Mouse (Mus musculus) limb, embryonic 14.5 days (tissue): ENCODE data around the gene Cradd. TPM values are rescaled to one million over a fixed set of nuclear protein-coding genes. Genes with fewer than 3 reads are reported as not detected.

Source experiments
- ATAC-seq: fragments of 200-750 bp; cut with Nextera tagmentation; 2 replicates; pipeline ENCODE4 v1.8.0; 2017; ENCODE audit warnings: low read depth, moderate number of reproducible peaks, moderate TSS enrichment; ENCODE audit not compliant: low FRiP score
- DNase-seq: peaks from one replicate; pipeline ENCODE4 v3.0.0-alpha.2; 2015; ENCODE audit warnings: low spot score
- H3K27ac ChIP-seq: fragments of 300-500 bp; sonication (generic); replicated peaks from 2 replicates; pipeline ENCODE4 v1.5.1; 2014; ENCODE audit warnings: low read depth, mild to moderate bottlenecking, low read length, moderate library complexity, mixed read lengths
- H3K27me3 ChIP-seq: fragments of 300-500 bp; sonication (generic); 2 replicates; pipeline ENCODE4 v1.6.1; 2014; ENCODE audit warnings: low read length, mixed read lengths; ENCODE audit not compliant: control insufficient read depth, insufficient read depth
- H3K36me3 ChIP-seq: fragments of 300-500 bp; sonication (generic); 2 replicates; pipeline ENCODE4 v1.6.1; 2014; ENCODE audit warnings: mild to moderate bottlenecking, low read length, moderate library complexity, mixed read lengths; ENCODE audit not compliant: control insufficient read depth, insufficient read depth
- H3K4me1 ChIP-seq: fragments of 300-500 bp; sonication (generic); 2 replicates; pipeline ENCODE4 v1.6.1; 2014; ENCODE audit warnings: antibody characterized with exemption, low read length, mixed read lengths; ENCODE audit not compliant: control insufficient read depth, insufficient read depth
- H3K4me2 ChIP-seq: fragments of 300-500 bp; sonication (generic); replicated peaks from 2 replicates; pipeline ENCODE4 v1.6.1; 2014; ENCODE audit warnings: low read depth, mild to moderate bottlenecking, low read length, moderate library complexity; ENCODE audit not compliant: severe bottlenecking
- H3K4me3 ChIP-seq: fragments of 300-500 bp; sonication (generic); replicated peaks from 2 replicates; pipeline ENCODE4 v1.5.1; 2014; ENCODE audit warnings: low read length
- H3K9ac ChIP-seq: fragments of 300-500 bp; sonication (generic); 2 replicates; pipeline ENCODE4 v1.6.1; 2014; ENCODE audit warnings: mild to moderate bottlenecking, low read depth, low read length, moderate library complexity; ENCODE audit not compliant: severe bottlenecking
- H3K9me3 ChIP-seq: fragments of 300-500 bp; sonication (generic); 2 replicates; pipeline ENCODE4 v1.6.1; 2016; ENCODE audit warnings: low read length; ENCODE audit not compliant: control insufficient read depth
- POLR2A ChIP-seq: fragments of 200-500 bp; IDR thresholded peaks from 2 replicates; pipeline ENCODE4 v1.8.0; 2012; ENCODE audit warnings: inconsistent platforms, mild to moderate bottlenecking, moderate library complexity, borderline replicate concordance; ENCODE audit not compliant: insufficient read depth, insufficient read length; ENCODE audit errors: extremely low read depth
- WGBS: fragments of 180-500 bp; shearing (Covaris S2); extraction: QIAGEN DNeasy Blood & Tissue Kit; methylation state at CpG from one replicate; pipeline ENCODE4 v1.1.7; 2014; 5-methylcytosine and 5-hydroxymethylcytosine counted together
- polyA plus RNA-seq, 2 experiments: library from polyadenylated mRNA; depleted of rRNA in 1 of 2; stranded (reverse) in 1 of 2; unstranded in 1 of 2; fragments of >200 nt; fragmentation: Nextera tagmentation in 1 of 2; extraction: Ambion mirVana in 1 of 2; gene quantifications; 2 replicates each; pipeline versions ENCODE4 v1.2.1 to v1.2.3; 2012 to 2014

The Cradd gene
- polyA plus RNA-seq, 2 experiments = 8.1 to 10.4 TPM

DNA sequence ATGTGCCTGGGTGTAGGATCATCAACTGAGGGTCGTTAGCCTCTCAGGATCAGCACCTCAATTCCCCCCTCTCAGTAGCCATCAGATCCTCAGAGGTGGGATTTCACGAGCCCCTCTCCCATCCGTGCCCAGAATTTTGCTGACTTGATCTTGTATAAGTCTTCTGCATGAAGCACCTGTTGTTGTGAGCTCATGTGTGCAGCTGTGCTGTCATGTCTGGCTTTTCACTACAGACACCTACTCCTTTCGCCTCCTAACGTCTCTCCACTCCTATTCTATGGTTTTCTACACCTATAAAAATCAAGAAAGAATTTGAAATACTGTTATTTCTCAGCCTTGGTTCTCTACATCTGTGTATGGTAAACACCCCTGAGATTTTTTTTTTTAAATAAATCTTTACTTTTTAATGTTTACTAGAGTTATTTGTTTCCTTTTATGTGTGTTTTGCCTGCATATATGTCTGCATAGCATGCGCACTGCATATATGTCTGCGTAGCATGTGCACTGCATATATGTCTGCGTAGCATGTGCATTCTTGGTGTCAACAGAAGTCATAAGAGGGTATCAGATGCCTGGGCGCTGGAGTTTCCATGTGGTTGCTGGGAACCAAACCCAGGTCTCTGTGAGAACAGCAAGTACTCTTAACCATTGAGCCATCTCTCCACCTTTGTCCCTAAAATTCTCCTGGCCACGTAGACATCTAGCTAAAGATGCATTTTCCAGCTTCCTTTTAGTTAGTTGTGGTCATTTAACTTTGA, 19.1 kb upstream of the Cradd start:
- 75% methylated on average over 10 of the region's 10 CpGs for WGBS
- no peak overlapping the region for H3K27ac ChIP-seq
- DNase-seq (no peak), ATAC-seq (no peak)
- H3K27me3 ChIP-seq = no peaks in the 10 kb centered on the region
- no peaks in the 10 kb centered on the region for H3K9me3 ChIP-seq
- no peak overlapping the region for H3K4me2 ChIP-seq
- no peaks in the 10 kb centered on the region for H3K36me3 ChIP-seq
- no peaks in the 10 kb centered on the region for H3K4me1 ChIP-seq
- no peak overlapping the region for H3K9ac ChIP-seq
- no peak overlapping the region for H3K4me3 ChIP-seq
- TF ChIP-seq POLR2A = no peak

DNA sequence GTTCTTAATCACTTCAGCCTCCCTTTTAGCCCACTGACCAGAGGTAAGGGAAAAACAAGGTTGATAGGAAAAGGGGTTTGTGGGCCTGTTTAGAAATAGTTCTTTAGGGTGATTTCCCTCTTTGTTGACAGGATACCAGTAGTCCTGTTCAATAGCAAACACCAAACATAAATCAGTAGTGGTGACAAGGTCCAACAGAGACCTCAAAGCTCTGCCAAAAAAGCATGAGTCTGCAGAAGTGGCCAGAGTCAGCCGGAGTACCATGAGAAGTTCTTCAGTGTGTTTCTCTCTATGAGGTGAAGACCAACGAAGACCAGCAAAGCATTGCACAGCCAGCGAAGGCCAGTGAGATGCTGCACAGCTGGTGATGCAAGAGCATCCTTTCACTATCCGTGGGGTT, 16.7 kb upstream of the Cradd start:
- no peak overlapping the region for H3K4me3 ChIP-seq
- no peaks in the 10 kb centered on the region for H3K27me3 ChIP-seq
- H3K36me3 ChIP-seq = no peaks in the 10 kb centered on the region
- 84% methylated on average over 4 of the region's 4 CpGs for WGBS
- H3K9ac ChIP-seq = no peak overlapping the region
- no peaks in the 10 kb centered on the region for H3K4me1 ChIP-seq
- DNase-seq (no peak), ATAC-seq (no peak)
- H3K9me3 ChIP-seq = no peaks in the 10 kb centered on the region
- H3K27ac ChIP-seq = no peak overlapping the region
- TF ChIP-seq POLR2A = no peak
- H3K4me2 ChIP-seq = no peak overlapping the region

DNA sequence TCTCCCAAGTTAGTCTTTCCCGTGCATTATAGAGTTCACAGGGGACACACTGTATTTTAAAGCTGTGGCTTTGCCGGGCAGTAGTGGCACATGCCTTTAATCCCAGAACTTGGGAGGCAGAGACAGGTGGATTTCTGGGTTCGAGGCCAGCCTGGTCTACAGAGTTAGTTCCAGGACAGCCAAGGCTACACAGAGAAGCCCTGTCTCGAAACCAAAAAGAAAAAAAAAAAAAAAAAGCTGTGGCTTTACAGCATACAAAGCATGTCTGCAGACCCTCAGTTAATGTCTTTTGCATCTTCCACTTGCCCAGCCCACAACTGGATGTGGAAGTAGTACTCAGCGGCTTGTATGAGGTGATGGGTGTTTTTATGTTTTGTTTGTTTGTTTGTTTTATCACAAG, 13.7 kb upstream of the Cradd start:
- no peaks in the 10 kb centered on the region for H3K9me3 ChIP-seq
- WGBS = 71% methylated on average over 5 of the region's 5 CpGs
- TF ChIP-seq POLR2A = no peak
- DNase-seq (no peak), ATAC-seq (no peak)
- H3K27me3 ChIP-seq = no peaks in the 10 kb centered on the region
- no peak overlapping the region for H3K4me3 ChIP-seq
- no peak overlapping the region for H3K9ac ChIP-seq
- no peak overlapping the region for H3K27ac ChIP-seq
- no peaks in the 10 kb centered on the region for H3K36me3 ChIP-seq
- no peak overlapping the region for H3K4me2 ChIP-seq
- no peaks in the 10 kb centered on the region for H3K4me1 ChIP-seq

DNA sequence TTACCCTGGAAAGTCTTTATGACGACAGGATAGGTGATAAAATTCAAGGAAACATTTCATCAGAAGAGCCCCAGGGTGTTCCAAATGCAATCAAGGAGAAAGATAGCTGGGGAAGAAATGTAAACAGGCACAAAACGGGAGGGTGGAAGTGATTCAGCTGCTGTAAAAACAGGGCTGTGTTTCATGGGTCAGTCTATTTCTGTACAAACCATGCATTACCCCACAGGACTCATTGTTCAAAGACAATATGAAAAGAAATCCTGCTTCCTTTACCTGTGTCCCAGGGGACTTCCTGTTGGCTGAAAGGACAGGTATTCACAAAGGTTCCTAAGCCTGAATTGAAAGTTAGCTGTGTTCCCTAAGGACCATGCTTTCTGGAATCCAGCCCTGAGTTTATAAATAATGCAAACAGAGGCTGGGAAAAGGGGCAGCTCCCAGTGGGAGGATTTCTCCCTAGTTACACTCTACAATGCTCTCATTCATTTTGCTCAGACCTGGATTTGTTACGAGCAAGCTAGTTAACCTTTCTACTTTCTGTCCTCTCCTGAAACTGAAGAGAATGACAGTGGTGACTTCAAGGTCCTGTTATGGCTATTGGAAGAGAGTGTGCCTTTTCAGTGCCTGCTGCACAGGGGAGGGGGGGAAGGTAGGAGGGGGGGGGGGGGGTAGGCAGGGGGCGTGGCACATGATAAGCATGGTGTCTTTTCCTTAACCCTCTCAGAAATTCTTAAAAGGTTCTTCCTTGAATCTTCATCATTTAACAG, 13.0 kb upstream of the Cradd start:
- peak; percentile 40 for DNase-seq
- Histone ChIP-seq H3K27me3 (no peaks in the 10 kb centered on the region), H3K9me3 (no peaks in the 10 kb centered on the region), H3K27ac (no peak overlapping the region), H3K36me3 (no peaks in the 10 kb centered on the region), H3K9ac (no peak overlapping the region), H3K4me2 (no peak overlapping the region), H3K4me1 (no peaks in the 10 kb centered on the region), H3K4me3 (no peak overlapping the region)
- 20% methylated on average over 4 of the region's 4 CpGs for WGBS
- no peak for ATAC-seq
- TF ChIP-seq POLR2A = no peak

DNA sequence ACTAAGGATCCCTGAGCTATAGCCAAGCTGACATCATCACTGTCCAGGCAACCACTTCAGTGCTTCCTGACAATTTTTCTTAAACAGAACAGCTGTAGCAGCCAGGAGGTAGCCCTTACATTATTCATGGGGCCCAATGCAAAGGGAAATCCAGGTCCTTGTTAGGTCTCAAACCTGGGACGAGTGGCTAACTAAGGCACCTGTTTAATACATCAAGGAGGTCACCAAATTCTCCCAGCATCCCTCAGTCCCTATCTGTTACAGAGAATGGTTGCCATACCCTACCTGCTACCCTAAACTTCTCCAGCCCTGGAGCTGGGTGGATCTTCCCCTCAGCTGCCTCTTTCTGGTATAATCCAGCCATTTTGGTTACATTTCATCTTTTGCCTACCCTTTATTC, 10.9 kb upstream of the Cradd start:
- no peak for TF ChIP-seq POLR2A

More for the DNA sequence above, 10.9 kb upstream of the Cradd start:
- no peak overlapping the region for H3K27ac ChIP-seq
- H3K4me3 ChIP-seq = no peak overlapping the region
- H3K36me3 ChIP-seq = no peaks in the 10 kb centered on the region
- H3K27me3 ChIP-seq = no peaks in the 10 kb centered on the region
- ATAC-seq (no peak), DNase-seq (no peak)
- no peak overlapping the region for H3K9ac ChIP-seq
- H3K4me1 ChIP-seq = no peaks in the 10 kb centered on the region
- no peaks in the 10 kb centered on the region for H3K9me3 ChIP-seq
- H3K4me2 ChIP-seq = no peak overlapping the region
- WGBS = 64% methylated on average over 1 of the region's 1 CpGs
